Mouse (Mus musculus) heart, adult 2 months (tissue): ENCODE data around the gene Zfp354b.

Experiments used
- CTCF ChIP-seq: fragments of 200-600 bp; IDR thresholded peaks from 2 replicates; pipeline ENCODE4 v1.8.1; 2022; ENCODE audit warnings: antibody characterized with exemption, mild to moderate bottlenecking, moderate library complexity
- EP300 ChIP-seq: fragments of 200-500 bp; IDR thresholded peaks from 2 replicates; pipeline ENCODE4 v1.6.1; 2011; ENCODE audit warnings: low read depth, low read length, control low read depth; ENCODE audit not compliant: insufficient read depth
- POLR2A ChIP-seq: fragments of 200-500 bp; IDR thresholded peaks from 2 replicates; pipeline ENCODE4 v1.6.1; 2011; ENCODE audit warnings: mild to moderate bottlenecking, low read depth, low read length, control low read depth; ENCODE audit not compliant: insufficient read depth

DNA sequence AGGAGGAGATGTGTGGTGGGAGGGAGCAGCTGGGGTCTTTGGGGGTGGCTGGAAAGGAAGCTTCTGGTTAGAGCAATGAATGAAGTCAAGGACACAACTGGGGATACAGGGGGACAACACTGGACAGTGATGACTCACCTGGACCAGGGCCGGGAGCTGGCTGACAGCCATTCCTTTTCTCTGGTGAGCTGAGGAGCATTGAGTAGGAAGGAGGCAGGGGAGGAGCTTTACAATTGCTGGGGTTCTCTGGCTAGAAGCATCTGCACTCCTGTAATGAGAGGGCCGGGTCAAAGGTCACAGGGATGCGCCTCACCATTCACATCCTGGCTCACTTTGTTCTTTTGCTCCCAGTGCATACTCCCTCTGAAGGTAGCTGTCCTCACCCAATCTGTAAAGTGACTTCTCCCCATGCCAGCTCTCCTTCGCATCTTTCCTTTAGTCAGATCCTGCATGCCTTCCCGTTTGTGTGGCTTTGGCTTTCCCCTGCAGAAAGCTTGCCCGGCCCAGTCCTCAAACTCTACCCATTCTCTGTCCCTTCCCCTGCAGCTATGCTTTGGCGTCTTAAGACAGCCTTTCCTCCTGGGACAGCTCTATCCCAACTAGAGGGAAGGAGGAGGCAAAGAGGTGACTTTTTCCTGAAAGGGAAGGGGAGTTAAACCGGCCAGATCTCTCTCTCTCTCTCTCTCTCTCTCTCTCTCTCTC lies 45.1 kb downstream of the Zfp354b start:
- TF ChIP-seq EP300, result no peak
- TF ChIP-seq CTCF, result no peak
- no peak for TF ChIP-seq POLR2A
